Mouse (Mus musculus): ENCODE results near the gene Scel. TPM values are rescaled to one million over a fixed set of nuclear protein-coding genes. Genes with fewer than 3 reads are reported as not detected.

The Scel gene
- polyA plus RNA-seq, 1 experiment from 2014 or later, result 0.34 TPM

- Histone ChIP-seq H3K36me3 (ENCODE audit: control insufficient read depth, insufficient read depth, low read length) (no peaks in the 10 kb centered on the region), H3K9ac (ENCODE audit: low read depth, low read length) (no peak overlapping the region), H3K4me1 (replicated peaks; ENCODE audit: control insufficient read depth, insufficient read depth, low read length) (no peaks in the 10 kb centered on the region), H3K9me3 (ENCODE audit: control insufficient read depth, low read length) (no peaks in the 10 kb centered on the region), H3K27ac (ENCODE audit: low read depth, low read length) (no peak overlapping the region), H3K4me2 (no peak overlapping the region), H3K4me3 (ENCODE audit: low read depth, low read length) (no peak overlapping the region), H3K27me3 (replicated peaks; ENCODE audit: control insufficient read depth, insufficient read depth, low read length) (no peaks in the 10 kb centered on the region)
- 72% methylated on average over 3 of the region's 3 CpGs for WGBS
- no peak for ATAC-seq (replicated peaks; ENCODE audit: low FRiP score)
- no peak for DNase-seq (ENCODE audit: low spot score)
These were observed 35.9 kb upstream of the Scel start for GRCm38 (mm10) chr14:103477281-103477680.

DNA sequence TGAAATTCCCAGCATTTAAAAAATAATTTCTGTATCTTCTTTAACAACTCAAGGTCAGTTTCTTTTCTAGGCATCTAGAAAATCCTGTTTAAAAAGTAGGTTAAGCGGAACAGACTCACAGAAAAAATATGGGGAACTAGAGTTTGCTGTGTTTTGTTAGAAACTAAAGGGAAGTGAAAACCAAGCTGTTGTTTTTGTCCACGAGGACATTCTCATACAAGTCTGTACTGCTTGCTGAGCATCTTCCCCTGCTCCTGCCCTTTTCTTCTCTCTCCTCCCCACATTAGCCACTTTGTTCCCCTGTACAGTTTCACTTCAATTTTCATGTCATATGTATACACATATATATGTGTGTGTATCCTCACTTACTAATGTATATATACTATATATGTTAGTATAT, 35.2 kb upstream of the Scel start:
- Histone ChIP-seq H3K27ac (ENCODE audit: low read depth, low read length) (no peak overlapping the region), H3K9ac (ENCODE audit: low read depth, low read length) (no peak overlapping the region), H3K4me2 (no peak overlapping the region), H3K4me3 (ENCODE audit: low read depth, low read length) (no peak overlapping the region), H3K9me3 (ENCODE audit: control insufficient read depth, low read length) (no peaks in the 10 kb centered on the region), H3K36me3 (ENCODE audit: control insufficient read depth, insufficient read depth, low read length) (no peaks in the 10 kb centered on the region), H3K27me3 (replicated peaks; ENCODE audit: control insufficient read depth, insufficient read depth, low read length) (no peaks in the 10 kb centered on the region), H3K4me1 (replicated peaks; ENCODE audit: control insufficient read depth, insufficient read depth, low read length) (no peaks in the 10 kb centered on the region)
- ATAC-seq (replicated peaks; ENCODE audit: low FRiP score), result no peak
- DNase-seq (ENCODE audit: low spot score), result no peak
- 60% methylated on average over 2 of the region's 2 CpGs for WGBS

- no peak for ATAC-seq (replicated peaks; ENCODE audit: low FRiP score)
- DNase-seq (ENCODE audit: low spot score), result no peak
- H3K36me3 ChIP-seq (ENCODE audit: control insufficient read depth, insufficient read depth, low read length), result no peaks in the 10 kb centered on the region
- no peaks in the 10 kb centered on the region for H3K9me3 ChIP-seq (ENCODE audit: control insufficient read depth, low read length)
- no peaks in the 10 kb centered on the region for H3K27me3 ChIP-seq (replicated peaks; ENCODE audit: control insufficient read depth, insufficient read depth, low read length)
- no peak overlapping the region for H3K4me2 ChIP-seq
- no peak overlapping the region for H3K27ac ChIP-seq (ENCODE audit: low read depth, low read length)
- no peak overlapping the region for H3K9ac ChIP-seq (ENCODE audit: low read depth, low read length)
- no peaks in the 10 kb centered on the region for H3K4me1 ChIP-seq (replicated peaks; ENCODE audit: control insufficient read depth, insufficient read depth, low read length)
- 61% methylated on average over 7 of the region's 7 CpGs for WGBS
- H3K4me3 ChIP-seq (ENCODE audit: low read depth, low read length), result no peak overlapping the region
These were observed 33.7 kb upstream of the Scel start for GRCm38 (mm10) chr14:103479446-103479845.

DNA sequence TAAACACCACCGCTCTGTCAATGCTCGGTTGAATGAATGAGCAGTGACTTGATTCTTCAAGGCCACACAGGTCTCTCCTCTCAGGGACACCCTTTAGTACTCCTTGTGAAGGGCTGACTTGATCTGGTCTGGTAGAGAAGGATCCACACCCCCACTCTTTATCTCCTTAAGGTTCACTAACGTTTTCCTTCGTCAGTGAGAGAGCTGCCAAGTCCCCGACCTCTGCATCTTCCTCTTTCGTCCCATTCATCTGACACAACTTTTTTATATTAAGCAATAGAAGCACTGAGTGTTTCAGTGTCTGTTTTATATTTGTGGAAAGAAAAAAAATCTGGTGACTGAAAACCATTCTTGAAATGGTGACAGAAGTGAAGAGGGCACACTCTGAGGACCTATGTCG, 31.6 kb upstream of the Scel start:
- Histone ChIP-seq H3K36me3 (ENCODE audit: control insufficient read depth, insufficient read depth, low read length) (no peaks in the 10 kb centered on the region), H3K27ac (ENCODE audit: low read depth, low read length) (no peak overlapping the region), H3K9me3 (ENCODE audit: control insufficient read depth, low read length) (no peaks in the 10 kb centered on the region), H3K9ac (ENCODE audit: low read depth, low read length) (no peak overlapping the region), H3K27me3 (replicated peaks; ENCODE audit: control insufficient read depth, insufficient read depth, low read length) (no peaks in the 10 kb centered on the region), H3K4me3 (ENCODE audit: low read depth, low read length) (no peak overlapping the region), H3K4me2 (no peak overlapping the region), H3K4me1 (replicated peaks; ENCODE audit: control insufficient read depth, insufficient read depth, low read length) (no peaks in the 10 kb centered on the region)
- ATAC-seq (replicated peaks; ENCODE audit: low FRiP score) (no peak), DNase-seq (ENCODE audit: low spot score) (no peak)
- 75% methylated on average over 7 of the region's 7 CpGs for WGBS

DNA sequence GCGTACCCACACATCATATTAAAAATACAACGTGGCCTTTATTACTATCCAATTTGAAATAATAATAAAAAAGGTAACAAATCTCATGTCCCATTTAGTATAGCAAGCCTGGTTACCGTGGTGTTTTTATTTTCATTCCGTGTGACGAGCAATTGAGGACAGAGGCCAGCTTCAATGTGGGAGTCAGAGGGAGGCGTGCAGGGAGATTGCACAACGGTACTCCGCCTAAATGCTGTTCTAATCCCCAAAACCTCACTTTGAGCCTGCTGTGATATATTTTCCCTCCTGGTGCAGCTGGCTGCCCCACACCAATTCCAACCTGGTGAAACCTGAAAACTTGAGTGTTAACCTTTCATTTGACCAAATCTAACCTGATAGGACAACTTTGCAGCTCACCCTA, 27.5 kb upstream of the Scel start:
- no peaks in the 10 kb centered on the region for H3K27me3 ChIP-seq (replicated peaks; ENCODE audit: control insufficient read depth, insufficient read depth, low read length)
- H3K36me3 ChIP-seq (ENCODE audit: control insufficient read depth, insufficient read depth, low read length), result no peaks in the 10 kb centered on the region
- no peak overlapping the region for H3K27ac ChIP-seq (ENCODE audit: low read depth, low read length)
- no peak overlapping the region for H3K9ac ChIP-seq (ENCODE audit: low read depth, low read length)
- DNase-seq (ENCODE audit: low spot score), result no peak
- no peaks in the 10 kb centered on the region for H3K9me3 ChIP-seq (ENCODE audit: control insufficient read depth, low read length)
- no peak overlapping the region for H3K4me2 ChIP-seq
- no peak overlapping the region for H3K4me3 ChIP-seq (ENCODE audit: low read depth, low read length)
- ATAC-seq (replicated peaks; ENCODE audit: low FRiP score), result no peak
- H3K4me1 ChIP-seq (replicated peaks; ENCODE audit: control insufficient read depth, insufficient read depth, low read length), result no peaks in the 10 kb centered on the region
- 85% methylated on average over 8 of the region's 8 CpGs for WGBS

- H3K27ac ChIP-seq (ENCODE audit: low read depth, low read length), result no peak overlapping the region
- no peak overlapping the region for H3K9ac ChIP-seq (ENCODE audit: low read depth, low read length)
- H3K4me3 ChIP-seq (ENCODE audit: low read depth, low read length), result no peak overlapping the region
- no peaks in the 10 kb centered on the region for H3K27me3 ChIP-seq (replicated peaks; ENCODE audit: control insufficient read depth, insufficient read depth, low read length)
- 77% methylated on average over 5 of the region's 5 CpGs for WGBS
- ATAC-seq (replicated peaks; ENCODE audit: low FRiP score) (no peak), DNase-seq (ENCODE audit: low spot score) (no peak)
- H3K4me2 ChIP-seq, result no peak overlapping the region
- H3K4me1 ChIP-seq (replicated peaks; ENCODE audit: control insufficient read depth, insufficient read depth, low read length), result no peaks in the 10 kb centered on the region
- no peaks in the 10 kb centered on the region for H3K9me3 ChIP-seq (ENCODE audit: control insufficient read depth, low read length)
- no peaks in the 10 kb centered on the region for H3K36me3 ChIP-seq (ENCODE audit: control insufficient read depth, insufficient read depth, low read length)
These were observed 26.2 kb upstream of the Scel start for GRCm38 (mm10) chr14:103486974-103487373.

- ATAC-seq (replicated peaks; ENCODE audit: low FRiP score), result no peak
- WGBS, result 77% methylated on average over 3 of the region's 3 CpGs
- Histone ChIP-seq H3K4me3 (ENCODE audit: low read depth, low read length) (no peak overlapping the region), H3K4me2 (no peak overlapping the region), H3K4me1 (replicated peaks; ENCODE audit: control insufficient read depth, insufficient read depth, low read length) (no peaks in the 10 kb centered on the region), H3K36me3 (ENCODE audit: control insufficient read depth, insufficient read depth, low read length) (no peaks in the 10 kb centered on the region), H3K9ac (ENCODE audit: low read depth, low read length) (no peak overlapping the region), H3K9me3 (ENCODE audit: control insufficient read depth, low read length) (no peaks in the 10 kb centered on the region), H3K27me3 (replicated peaks; ENCODE audit: control insufficient read depth, insufficient read depth, low read length) (no peaks in the 10 kb centered on the region), H3K27ac (ENCODE audit: low read depth, low read length) (no peak overlapping the region)
- no peak for DNase-seq (ENCODE audit: low spot score)
These were observed 24.5 kb upstream of the Scel start for GRCm38 (mm10) chr14:103488659-103489058.

DNA sequence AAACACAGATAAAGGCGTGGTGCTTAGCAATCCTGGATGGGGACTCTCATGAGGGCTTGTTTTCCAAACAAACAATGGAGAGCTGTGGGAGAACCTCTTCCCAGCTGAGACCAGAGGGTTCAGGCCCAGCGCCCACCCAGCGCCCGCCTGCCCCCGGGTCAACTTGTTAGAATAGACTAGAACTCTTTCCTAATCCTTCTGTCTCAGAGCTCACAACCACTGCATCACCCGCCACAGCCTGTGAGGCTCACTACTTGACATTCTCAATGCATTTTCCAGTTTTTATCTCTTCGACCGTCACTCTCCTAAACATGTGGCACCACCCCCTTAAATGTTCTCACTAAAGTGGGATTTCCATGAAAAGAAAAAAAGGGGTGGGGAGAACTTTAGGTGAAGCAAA, 14.9 kb upstream of the Scel start:
- no peaks in the 10 kb centered on the region for H3K27me3 ChIP-seq (replicated peaks; ENCODE audit: control insufficient read depth, insufficient read depth, low read length)
- H3K9ac ChIP-seq (ENCODE audit: low read depth, low read length), result no peak overlapping the region
- H3K4me2 ChIP-seq, result no peak overlapping the region
- no peaks in the 10 kb centered on the region for H3K36me3 ChIP-seq (ENCODE audit: control insufficient read depth, insufficient read depth, low read length)
- H3K9me3 ChIP-seq (ENCODE audit: control insufficient read depth, low read length), result no peaks in the 10 kb centered on the region
- no peaks in the 10 kb centered on the region for H3K4me1 ChIP-seq (replicated peaks; ENCODE audit: control insufficient read depth, insufficient read depth, low read length)
- H3K4me3 ChIP-seq (ENCODE audit: low read depth, low read length), result no peak overlapping the region
- ATAC-seq (replicated peaks; ENCODE audit: low FRiP score) (no peak), DNase-seq (ENCODE audit: low spot score) (no peak)
- 64% methylated on average over 8 of the region's 8 CpGs for WGBS
- H3K27ac ChIP-seq (ENCODE audit: low read depth, low read length), result no peak overlapping the region

GRCm38 (mm10) chr14:103498613-103499012, 14.5 kb upstream of the Scel start:
- Histone ChIP-seq H3K27me3 (replicated peaks; ENCODE audit: control insufficient read depth, insufficient read depth, low read length) (no peaks in the 10 kb centered on the region), H3K9me3 (ENCODE audit: control insufficient read depth, low read length) (no peaks in the 10 kb centered on the region), H3K4me3 (ENCODE audit: low read depth, low read length) (no peak overlapping the region), H3K9ac (ENCODE audit: low read depth, low read length) (no peak overlapping the region), H3K27ac (ENCODE audit: low read depth, low read length) (no peak overlapping the region), H3K4me1 (replicated peaks; ENCODE audit: control insufficient read depth, insufficient read depth, low read length) (no peaks in the 10 kb centered on the region), H3K36me3 (ENCODE audit: control insufficient read depth, insufficient read depth, low read length) (no peaks in the 10 kb centered on the region), H3K4me2 (no peak overlapping the region)
- DNase-seq (ENCODE audit: low spot score) (no peak), ATAC-seq (replicated peaks; ENCODE audit: low FRiP score) (no peak)
- 79% methylated on average over 5 of the region's 5 CpGs for WGBS

All from liver, embryonic 11.5 days (tissue).